Mouse (Mus musculus) embryonic facial prominence, embryonic 12.5 days (tissue): ENCODE measurements around the gene Bpifc. TPM values are rescaled to one million over a fixed set of nuclear protein-coding genes. Genes with fewer than 3 reads are reported as not detected.
A peak's percentile ranks its signal among the peaks of the same experiment; 100 is the strongest.

Experiments used
- ATAC-seq: fragments of 200-750 bp; cut with Nextera tagmentation; 2 replicates; pipeline ENCODE4 v1.8.0; 2017; ENCODE audit not compliant: insufficient number of reproducible peaks, insufficient read depth, low FRiP score, low TSS enrichment
- H3K27ac ChIP-seq: fragments of 300-500 bp; sonication (generic); 2 replicates; pipeline ENCODE4 v1.5.1; 2016; ENCODE audit warnings: mild to moderate bottlenecking
- H3K27me3 ChIP-seq: fragments of 300-500 bp; sonication (generic); 2 replicates; pipeline ENCODE4 v1.6.1; 2016; ENCODE audit warnings: mild to moderate bottlenecking, moderate library complexity
- H3K36me3 ChIP-seq: fragments of 300-500 bp; sonication (generic); 2 replicates; pipeline ENCODE4 v1.6.1; 2016; ENCODE audit warnings: mild to moderate bottlenecking
- H3K4me1 ChIP-seq: fragments of 300-500 bp; sonication (generic); 2 replicates; pipeline ENCODE4 v1.6.1; 2016
- H3K4me2 ChIP-seq: fragments of 300-500 bp; sonication (generic); replicated peaks from 2 replicates; pipeline ENCODE4 v1.6.1; 2016; ENCODE audit warnings: mild to moderate bottlenecking, moderate library complexity
- H3K4me3 ChIP-seq: fragments of 300-500 bp; sonication (generic); 2 replicates; pipeline ENCODE4 v1.5.1; 2016; ENCODE audit warnings: mild to moderate bottlenecking
- H3K9ac ChIP-seq: fragments of 300-500 bp; sonication (generic); 2 replicates; pipeline ENCODE4 v1.6.1; 2016; ENCODE audit warnings: mild to moderate bottlenecking, moderate library complexity
- H3K9me3 ChIP-seq: fragments of 300-500 bp; sonication (generic); 2 replicates; pipeline ENCODE4 v1.6.1; 2016; ENCODE audit warnings: mild to moderate bottlenecking, moderate library complexity
- WGBS: fragments of 180-500 bp; shearing (Covaris S2); methylation state at CpG from one replicate; pipeline ENCODE4 v1.1.7; 2016; 5-methylcytosine and 5-hydroxymethylcytosine counted together
- polyA plus RNA-seq: library from polyadenylated mRNA; unstranded; fragments of >200 nt; fragmentation: Nextera tagmentation; extraction: Ambion mirVana; gene quantifications from 2 replicates; pipeline ENCODE4 v1.2.1, GENCODE M21; 2016

Gene Bpifc
- polyA plus RNA-seq, 1 experiment from 2014 or later = not detected

DNA sequence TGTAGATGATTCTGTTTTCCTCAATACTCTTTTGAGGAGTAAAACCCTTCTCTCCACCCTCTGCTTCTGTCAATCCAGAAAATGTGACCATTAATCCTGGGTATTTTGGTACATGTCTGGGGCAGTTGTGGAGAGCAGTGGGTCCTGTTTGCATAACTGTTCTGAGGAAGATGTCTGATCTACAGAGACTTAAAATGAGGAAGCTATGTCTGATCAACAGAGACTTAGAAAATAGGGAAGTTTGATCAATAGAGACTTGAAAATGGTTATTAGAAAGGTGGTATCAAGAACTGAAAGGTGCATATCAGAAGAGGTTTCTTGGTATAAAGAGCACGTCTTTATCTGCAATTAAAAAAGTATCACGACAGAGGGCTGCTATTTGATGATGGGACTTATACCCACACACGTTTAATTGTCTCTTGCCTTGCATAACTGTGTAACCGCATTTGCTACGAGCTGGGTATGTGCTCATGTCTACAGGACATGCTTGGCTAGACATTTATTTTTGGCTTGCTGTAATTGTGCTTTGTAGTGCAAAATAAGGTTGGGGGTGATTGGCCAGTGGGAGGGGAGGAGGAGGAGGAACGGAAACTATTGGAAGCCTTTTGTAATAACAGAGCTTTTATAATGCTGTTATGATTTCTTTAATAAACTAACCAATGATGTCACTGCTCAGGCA, 59.8 kb downstream of the Bpifc start:
- ATAC-seq = no peak
- 87% methylated on average over 6 of the region's 6 CpGs for WGBS
- Histone ChIP-seq H3K4me2 (no peak overlapping the region), H3K27me3 (no peaks in the 10 kb centered on the region), H3K4me3 (no peak overlapping the region), H3K9ac (no peak overlapping the region), H3K36me3 (peaks cover 71% of the 10 kb centered on the region), H3K4me1 (0 out of 2 replicates have a peak, but pooled peaks cover 4% of the 10 kb centered on the region), H3K9me3 (no peaks in the 10 kb centered on the region), H3K27ac (no peak overlapping the region)

DNA sequence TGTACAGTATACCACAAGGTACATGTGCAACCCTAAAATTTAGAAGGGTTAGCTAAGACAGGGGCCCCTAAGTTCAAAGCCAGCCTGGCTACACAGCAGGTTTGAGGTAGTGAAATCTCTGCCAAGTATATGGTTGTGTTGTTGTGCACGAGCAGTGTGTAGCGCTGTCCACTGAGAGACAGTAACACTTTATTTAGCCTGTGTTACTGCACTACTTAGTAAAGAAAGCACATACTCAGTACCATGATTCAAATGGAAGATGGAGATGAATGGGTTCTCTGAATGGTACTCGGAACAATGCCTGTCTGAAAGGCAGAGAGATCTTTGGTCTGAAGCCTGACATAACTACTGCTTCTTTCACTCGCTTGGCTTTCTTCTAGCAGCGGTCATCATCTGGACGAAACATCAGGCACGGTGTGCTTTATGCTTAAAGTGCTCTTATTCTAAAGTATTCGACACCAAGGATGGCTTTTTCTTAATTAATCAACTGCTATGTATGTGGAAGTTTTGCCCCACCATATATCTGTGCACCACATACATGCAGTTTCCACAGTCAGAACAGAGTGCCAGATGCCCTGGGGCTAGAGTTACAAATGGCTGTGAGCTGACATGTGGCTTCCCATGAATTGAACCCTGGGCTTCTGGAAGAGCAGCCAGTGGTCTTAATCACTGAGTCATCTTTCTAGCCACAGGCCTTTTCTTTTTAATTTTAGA, 63.1 kb downstream of the Bpifc start:
- H3K36me3 ChIP-seq = peaks cover 88% of the 10 kb centered on the region
- 93% methylated on average over 8 of the region's 8 CpGs for WGBS
- H3K27ac ChIP-seq = no peak overlapping the region
- no peak for ATAC-seq
- H3K4me3 ChIP-seq = no peak overlapping the region
- H3K9ac ChIP-seq = no peak overlapping the region
- no peaks in the 10 kb centered on the region for H3K9me3 ChIP-seq
- H3K27me3 ChIP-seq = no peaks in the 10 kb centered on the region
- no peak overlapping the region for H3K4me2 ChIP-seq
- H3K4me1 ChIP-seq = no peaks in the 10 kb centered on the region

DNA sequence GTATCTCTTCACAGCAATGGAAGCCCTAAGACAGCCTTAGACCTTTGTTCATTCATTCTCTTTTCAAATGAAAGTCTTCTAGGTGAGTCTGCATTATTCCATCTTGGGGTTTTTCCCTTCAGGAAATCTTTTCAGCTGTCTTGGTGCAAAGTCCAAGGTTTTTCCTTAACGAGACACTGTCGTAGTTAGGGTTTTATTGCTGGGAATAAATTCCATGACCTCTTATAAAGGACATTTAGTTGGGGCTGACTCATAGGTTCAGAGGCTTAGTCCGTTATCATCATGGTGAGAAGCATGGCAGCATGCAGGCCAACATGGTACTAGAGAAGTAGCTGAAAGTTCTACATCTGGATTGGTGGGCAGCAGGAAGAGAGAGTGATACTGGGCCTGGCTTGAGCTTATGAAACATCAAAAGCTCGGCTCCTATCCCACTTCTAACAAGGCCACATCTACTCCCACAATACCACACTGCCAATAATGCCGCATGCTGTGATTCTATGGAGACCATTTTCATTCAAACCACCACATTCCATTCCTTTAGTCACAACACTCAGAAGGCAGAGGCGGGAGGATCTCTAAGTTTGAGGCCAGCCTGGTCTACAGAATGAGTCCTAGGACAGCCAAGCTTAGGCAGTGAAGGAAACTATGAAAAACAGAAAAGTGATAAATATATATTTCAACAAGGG, 75.3 kb downstream of the Bpifc start:
- Histone ChIP-seq H3K4me1 (no peaks in the 10 kb centered on the region), H3K27me3 (no peaks in the 10 kb centered on the region), H3K4me3 (no peak overlapping the region), H3K27ac (no peak overlapping the region), H3K4me2 (no peak overlapping the region), H3K9me3 (no peaks in the 10 kb centered on the region), H3K9ac (no peak overlapping the region), H3K36me3 (peaks cover 52% of the 10 kb centered on the region)
- no peak for ATAC-seq
- WGBS = 92% methylated on average over 6 of the region's 6 CpGs

DNA sequence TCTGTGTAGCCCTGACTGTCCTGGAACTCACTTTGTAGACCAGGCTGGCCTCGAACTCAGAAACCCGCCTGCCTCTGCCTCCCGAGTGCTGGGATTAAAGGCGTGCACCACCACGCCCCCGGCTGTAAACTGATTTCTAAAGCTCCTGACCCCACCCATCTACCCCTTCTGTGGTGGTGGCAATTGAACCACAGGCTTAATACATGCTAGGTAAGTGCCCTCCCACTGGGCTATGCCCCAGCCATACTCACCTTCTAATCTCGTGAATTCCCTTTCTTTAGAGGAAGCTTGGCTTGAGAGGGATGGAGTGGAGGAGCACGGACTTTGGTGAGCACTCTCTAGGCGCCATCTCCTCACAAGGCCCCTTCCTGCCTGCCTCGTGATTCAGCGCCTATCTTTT, 81.7 kb downstream of the Bpifc start:
- Histone ChIP-seq H3K4me1 (0 out of 2 replicates have a peak, but pooled peaks cover 7% of the 10 kb centered on the region), H3K27ac (no peak overlapping the region), H3K27me3 (peaks cover 24% of the 10 kb centered on the region), H3K9me3 (no peaks in the 10 kb centered on the region), H3K4me2 (no peak overlapping the region), H3K4me3 (no peak overlapping the region), H3K9ac (no peak overlapping the region), H3K36me3 (no peaks in the 10 kb centered on the region)
- no peak for ATAC-seq
- WGBS = 88% methylated on average over 11 of the region's 11 CpGs

DNA sequence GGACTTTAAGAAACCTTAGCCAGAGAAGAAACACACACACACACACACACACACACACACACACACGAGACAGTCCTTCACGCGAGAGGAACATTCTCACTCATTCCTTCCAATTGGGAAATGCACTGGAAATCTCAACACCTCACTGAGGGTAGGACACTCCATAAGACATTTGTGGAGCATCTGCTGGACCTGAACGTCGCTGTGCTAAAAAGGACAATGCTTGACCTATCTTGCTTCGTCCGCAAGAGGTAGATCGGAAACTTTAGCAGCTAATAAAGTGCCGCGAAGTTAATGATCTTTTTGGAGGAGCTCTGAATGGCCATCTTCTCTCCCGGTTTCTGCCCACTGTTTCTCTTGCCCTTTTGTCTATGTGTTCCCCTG, 82.5 kb downstream of the Bpifc start:
- Histone ChIP-seq H3K4me3 (0 out of 2 replicates have a peak overlapping the region, but pooled peaks have one; percentile 9), H3K27ac (no peak overlapping the region), H3K27me3 (peaks cover 24% of the 10 kb centered on the region), H3K4me1 (0 out of 2 replicates have a peak, but pooled peaks cover 7% of the 10 kb centered on the region), H3K9me3 (no peaks in the 10 kb centered on the region), H3K9ac (no peak overlapping the region), H3K4me2 (peak overlapping the region; percentile 94), H3K36me3 (no peaks in the 10 kb centered on the region)
- WGBS = 53% methylated on average over 11 of the region's 11 CpGs
- ATAC-seq = no peak

DNA sequence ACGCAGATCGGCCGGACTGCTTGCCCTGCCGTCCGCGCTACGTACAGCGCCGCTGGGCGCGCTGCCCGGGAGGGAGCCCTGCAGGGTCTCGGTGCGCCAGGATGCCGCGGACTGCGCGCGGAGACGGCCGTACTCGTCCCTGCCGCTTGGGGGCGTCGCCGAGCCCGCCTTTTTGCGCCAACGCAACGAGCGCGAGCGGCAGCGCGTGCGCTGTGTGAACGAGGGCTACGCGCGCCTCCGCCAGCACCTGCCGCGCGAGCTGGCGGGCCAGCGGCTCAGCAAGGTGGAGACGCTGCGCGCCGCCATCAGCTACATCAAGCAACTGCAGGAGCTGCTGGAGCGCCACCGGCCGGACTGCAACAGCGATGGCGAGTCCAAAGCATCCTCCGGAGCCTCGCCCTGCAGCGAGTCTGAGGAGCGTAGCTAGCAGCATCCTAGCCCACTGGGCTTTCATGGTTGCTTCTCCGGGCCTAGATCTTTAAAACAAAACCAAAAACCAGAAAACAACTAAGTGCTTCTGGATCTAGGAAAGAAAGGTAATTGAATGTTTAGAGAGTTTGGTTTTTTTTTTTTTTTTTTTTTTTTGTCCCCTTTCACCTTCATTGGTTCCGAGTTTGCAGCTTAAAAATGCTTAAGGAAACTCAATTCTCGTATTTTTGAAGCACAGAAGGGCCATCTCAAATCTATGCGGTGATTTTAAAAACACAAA, 83.0 kb downstream of the Bpifc start:
- Histone ChIP-seq H3K4me2 (peak overlapping the region; percentile 94), H3K4me3 (peak overlapping the region; percentile 52), H3K27ac (no peak overlapping the region), H3K9me3 (no peaks in the 10 kb centered on the region), H3K36me3 (no peaks in the 10 kb centered on the region), H3K4me1 (0 out of 2 replicates have a peak, but pooled peaks cover 7% of the 10 kb centered on the region), H3K9ac (peak overlapping the region; percentile 34), H3K27me3 (peaks cover 24% of the 10 kb centered on the region)
- 1% methylated on average over 62 of the region's 63 CpGs for WGBS
- ATAC-seq = peak; percentile 67; the same call in 1 of the 2 replicates

DNA sequence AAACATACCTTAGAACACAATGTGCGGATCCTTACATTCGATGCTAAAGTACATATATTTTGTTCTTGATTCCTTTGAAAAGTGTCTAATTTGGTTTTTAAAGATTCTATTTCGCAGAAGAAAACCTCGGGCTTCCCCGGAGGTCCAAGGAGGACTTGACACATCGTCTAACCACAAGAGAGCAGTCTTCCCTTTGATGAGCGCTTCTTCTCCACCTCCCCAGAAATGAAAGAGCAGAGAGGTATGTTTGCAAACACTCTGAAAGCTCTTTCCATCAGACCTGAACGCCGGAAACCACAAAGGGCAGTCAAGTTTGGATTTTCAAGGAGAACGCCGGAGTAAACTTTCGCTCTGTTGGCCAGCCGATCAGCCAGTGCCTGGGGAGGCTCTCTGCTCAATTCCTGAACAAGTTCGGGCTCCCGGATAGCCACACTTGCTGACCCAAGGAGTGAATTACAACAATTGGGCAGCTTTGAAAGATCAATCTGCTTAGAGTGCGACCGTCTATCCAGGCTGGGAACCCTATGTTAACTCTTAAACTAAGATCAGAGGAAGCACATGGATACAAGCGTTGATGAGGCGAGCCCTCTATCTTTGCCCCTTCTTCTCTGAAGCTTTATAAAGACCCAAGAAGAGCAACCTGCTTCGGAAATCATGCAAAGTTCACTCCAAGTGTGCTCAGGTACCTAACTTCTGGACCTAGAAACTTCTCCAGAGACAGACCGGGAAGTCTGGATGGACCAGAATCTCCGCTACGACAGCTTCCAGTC, 83.8 kb downstream of the Bpifc start, which contains the start of gene Ascl4:
Ascl4 (plus strand) TSS at position 6 of the 770 bp plus-strand sequence.
- 3% methylated on average over 23 of the region's 23 CpGs for WGBS
- H3K27ac ChIP-seq = no peak within 1 kb of the TSS

DNA sequence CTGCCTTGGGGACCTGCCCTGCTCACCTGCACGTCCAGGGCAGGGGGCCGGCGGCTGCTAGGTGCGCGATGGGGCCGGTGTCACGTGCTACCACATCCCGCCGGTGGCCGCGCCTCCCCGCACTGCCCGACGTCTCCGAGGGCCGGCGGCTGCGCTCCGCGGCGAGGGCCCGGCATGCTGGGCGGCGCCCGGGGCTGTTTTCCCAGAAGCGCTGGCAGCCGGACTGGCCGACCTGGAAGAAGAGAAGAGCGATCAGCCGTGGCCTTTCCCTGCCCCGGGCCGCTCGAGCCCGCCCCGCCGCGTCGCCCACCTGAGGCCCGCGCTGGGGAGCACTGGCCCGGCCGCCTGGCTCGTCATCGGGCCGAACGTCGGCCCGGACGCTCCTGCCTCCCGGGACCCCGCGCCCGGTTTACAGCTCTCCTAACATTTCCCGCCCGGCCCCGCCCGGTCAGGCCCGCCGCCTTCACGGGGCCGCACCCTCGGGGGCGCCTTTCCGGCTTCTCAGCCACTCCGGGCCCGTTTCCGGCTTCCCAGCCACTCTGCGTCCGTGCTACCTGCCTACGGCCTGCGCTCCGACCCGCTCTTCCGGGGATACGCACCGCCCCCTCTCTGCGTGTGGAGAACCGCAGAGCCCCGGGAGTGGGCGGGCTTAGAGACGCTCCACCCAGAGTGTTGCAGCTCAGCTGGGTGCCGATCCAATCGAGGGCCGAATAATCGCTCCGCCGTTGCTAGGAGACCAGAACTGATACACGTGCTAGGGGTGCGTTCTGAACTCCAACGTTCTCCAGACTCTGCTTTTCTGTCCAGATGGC, 95.0 kb downstream of the Bpifc start, which contains the start of gene Prdm4:
Prdm4 (minus strand) TSS at position 645 of the 812 bp plus-strand sequence.
- H3K27me3 ChIP-seq = no peaks in the 10 kb centered on the region
- peak; percentile 99 for ATAC-seq
- H3K4me3 ChIP-seq = peak within 1 kb of the TSS; percentile 89
- peak within 1 kb of the TSS; percentile 85 for H3K9ac ChIP-seq
- peaks cover 21% of the 10 kb centered on the region for H3K36me3 ChIP-seq
- under 1% methylated on average over 90 of the region's 90 CpGs for WGBS
- H3K4me1 ChIP-seq = peaks cover 11% of the 10 kb centered on the region; the same call in 1 of the 2 replicates
- H3K9me3 ChIP-seq = no peaks in the 10 kb centered on the region
- peak within 1 kb of the TSS; percentile 75 for H3K4me2 ChIP-seq
- peak within 1 kb of the TSS; percentile 47 for H3K27ac ChIP-seq

More for the DNA sequence above, 83.8 kb downstream of the Bpifc start, which contains the start of gene Ascl4:
- 0 out of 2 replicates have a peak, but pooled peaks cover 7% of the 10 kb centered on the region for H3K4me1 ChIP-seq
- no peaks in the 10 kb centered on the region for H3K9me3 ChIP-seq
- H3K4me3 ChIP-seq = peak within 1 kb of the TSS; percentile 52
- H3K4me2 ChIP-seq = peak within 1 kb of the TSS; percentile 94
- ATAC-seq = no peak
- peak within 1 kb of the TSS; percentile 34 for H3K9ac ChIP-seq
- H3K36me3 ChIP-seq = no peaks in the 10 kb centered on the region
- H3K27me3 ChIP-seq = peaks cover 24% of the 10 kb centered on the region
